Comparison of ENCODE assay signal across 26 mouse cellular contexts in genomic region chr9:32097123-32097522, GRCm38 (mm10). TPM values are rescaled to one million over a fixed set of nuclear protein-coding genes. Genes with fewer than 3 reads are reported as not detected.
DNase-seq lines count a peak whose midpoint lies in the region; ATAC-seq and TF ChIP-seq lines count a peak whose summit lies in the region.
"Had no signal": no experiment of that assay in that cellular context is flagged by ENCODE, and none has a peak within 500 bp of the region (broad histone marks: within the 10 kb centered on the region; RNA-seq: fewer than 3 reads in every experiment).

No protein-coding gene starts in this region.

- H3K36me3 ChIP-seq in heart, embryonic 10.5 days, result no peaks in the 10 kb centered on the region
- H3K36me3 ChIP-seq in heart, adult 2 months (ENCODE audit: control insufficient read depth, insufficient read depth, low read length), result no peaks in the 10 kb centered on the region
- H3K36me3 ChIP-seq in heart, embryonic 16.5 days (ENCODE audit: control insufficient read depth, insufficient read depth), result no peaks in the 10 kb centered on the region
- H3K36me3 ChIP-seq in midbrain, embryonic 11.5 days (ENCODE audit: control insufficient read depth, insufficient read depth, low read length), result no peaks in the 10 kb centered on the region
- no peaks in the 10 kb centered on the region for H3K36me3 ChIP-seq in midbrain, embryonic 13.5 days
- H3K36me3 ChIP-seq: embryonic facial prominence, embryonic 12.5 days; forebrain, embryonic 10.5 days; hindbrain, embryonic 13.5 days; limb, embryonic 13.5 days had no signal

- no peaks in the 10 kb centered on the region for H3K9me3 ChIP-seq in heart, embryonic 10.5 days
- H3K9me3 ChIP-seq in heart, embryonic 16.5 days (replicated peaks; ENCODE audit: control insufficient read depth, low read length), result no peaks in the 10 kb centered on the region
- no peaks in the 10 kb centered on the region for H3K9me3 ChIP-seq in midbrain, embryonic 11.5 days (ENCODE audit: control insufficient read depth, low read length)
- no peaks in the 10 kb centered on the region for H3K9me3 ChIP-seq in midbrain, embryonic 13.5 days
- H3K9me3 ChIP-seq: embryonic facial prominence, embryonic 12.5 days; forebrain, embryonic 10.5 days; hindbrain, embryonic 13.5 days; limb, embryonic 13.5 days; megakaryocyte, embryonic 14.5 days had no signal

- no peak overlapping the region for H3K4me2 ChIP-seq in heart, embryonic 16.5 days (ENCODE audit: low read depth, low read length)
- H3K4me2 ChIP-seq in midbrain, embryonic 11.5 days, result no peak overlapping the region
- no peak overlapping the region for H3K4me2 ChIP-seq in midbrain, embryonic 13.5 days (replicated peaks)
- H3K4me2 ChIP-seq: embryonic facial prominence, embryonic 12.5 days; hindbrain, embryonic 13.5 days; limb, embryonic 13.5 days; liver, embryonic 11.5 days had no signal

- 59% methylated on average over 4 of the region's 4 CpGs for WGBS in heart, embryonic 10.5 days
- 51% methylated on average over 4 of the region's 4 CpGs for WGBS in heart, adult 2 months
- WGBS in heart, embryonic 16.5 days, result 45% methylated on average over 4 of the region's 4 CpGs
- WGBS in midbrain, embryonic 11.5 days, result 60% methylated on average over 4 of the region's 4 CpGs
- WGBS in midbrain, embryonic 13.5 days, result 63% methylated on average over 4 of the region's 4 CpGs

- 0 out of 2 replicates have a peak, but pooled peaks cover 3% of the 10 kb centered on the region for H3K79me2 ChIP-seq in heart, adult 2 months (replicated peaks; ENCODE audit: control insufficient read depth, insufficient read depth, low read length)

- no peak for ATAC-seq in heart, embryonic 16.5 days (replicated peaks; ENCODE audit: extremely low read depth, insufficient read depth, low FRiP score)
- no peak for ATAC-seq in midbrain, embryonic 11.5 days (ENCODE audit: low FRiP score)
- ATAC-seq in midbrain, embryonic 13.5 days, result no peak
- ATAC-seq: forebrain, embryonic 16.5 days; intestine, embryonic 16.5 days; lung, postnatal 0 days had no signal

- H3K9ac ChIP-seq in heart, adult 2 months (ENCODE audit: low read depth, low read length), result no peak overlapping the region
- H3K9ac ChIP-seq in heart, embryonic 16.5 days (ENCODE audit: low read length), result peak overlapping the region; percentile 41; the same call in 1 of the 2 replicates
- no peak overlapping the region for H3K9ac ChIP-seq in midbrain, embryonic 11.5 days (ENCODE audit: low read length)
- H3K9ac ChIP-seq in midbrain, embryonic 13.5 days (replicated peaks), result no peak overlapping the region
- H3K9ac ChIP-seq: embryonic facial prominence, embryonic 12.5 days; hindbrain, embryonic 13.5 days; limb, embryonic 13.5 days had no signal

- H3K4me3 ChIP-seq in heart, embryonic 10.5 days, result no peak overlapping the region
- no peak overlapping the region for H3K4me3 ChIP-seq in heart, adult 2 months
- no peak overlapping the region for H3K4me3 ChIP-seq in heart, embryonic 16.5 days (ENCODE audit: low read length)
- no peak overlapping the region for H3K4me3 ChIP-seq in midbrain, embryonic 11.5 days (ENCODE audit: low read depth, low read length)
- no peak overlapping the region for H3K4me3 ChIP-seq in midbrain, embryonic 13.5 days (replicated peaks)
- H3K4me3 ChIP-seq: embryonic facial prominence, embryonic 12.5 days; forebrain, embryonic 10.5 days; hindbrain, embryonic 13.5 days; limb, embryonic 13.5 days; megakaryocyte, embryonic 14.5 days had no signal

- no peak for DNase-seq in heart, embryonic 10.5 days (ENCODE audit: low spot score)
- no peak for DNase-seq in heart, adult 2 months
- DNase-seq in heart, adult 18-20 months, result no peak
- peak; percentile 66 for DNase-seq in midbrain, embryonic 11.5 days (ENCODE audit: low spot score, missing footprints)
- no peak for DNase-seq in cerebellum, postnatal 4 days (ENCODE audit: low spot score in 2 of 2)
- DNase-seq: adrenal gland, postnatal 10 days; cerebellum, adult 8-10 months; cerebellum, postnatal 25 days; gastrocnemius, postnatal 10 days; heart, postnatal 14 days; kidney, postnatal 4 days; lung, adult 18-20 months; lung, postnatal 4 days; midbrain, embryonic 14.5 days had no signal

- H3K27me3 ChIP-seq in heart, embryonic 10.5 days (ENCODE audit: insufficient read depth, poor library complexity, severe bottlenecking), result no peaks in the 10 kb centered on the region
- no peaks in the 10 kb centered on the region for H3K27me3 ChIP-seq in heart, adult 2 months (ENCODE audit: control insufficient read depth, insufficient read depth, low read length)
- H3K27me3 ChIP-seq in heart, embryonic 16.5 days (ENCODE audit: control insufficient read depth, insufficient read depth, low read length), result no peaks in the 10 kb centered on the region
- H3K27me3 ChIP-seq in midbrain, embryonic 11.5 days (ENCODE audit: control insufficient read depth, insufficient read depth, low read length), result no peaks in the 10 kb centered on the region
- H3K27me3 ChIP-seq in midbrain, embryonic 13.5 days, result no peaks in the 10 kb centered on the region
- H3K27me3 ChIP-seq: embryonic facial prominence, embryonic 12.5 days; hindbrain, embryonic 13.5 days; limb, embryonic 13.5 days; megakaryocyte, embryonic 14.5 days; Patski had no signal

- TF ChIP-seq POLR2A in heart, adult 2 months (IDR thresholded peaks at IDR 0.05; ENCODE audit: insufficient read depth, low read depth, low read length), result no peak

- peaks cover 51% of the 10 kb centered on the region for H3K4me1 ChIP-seq in heart, embryonic 10.5 days
- H3K4me1 ChIP-seq in heart, adult 2 months (ENCODE audit: control insufficient read depth, insufficient read depth, low read length), result peaks cover 10% of the 10 kb centered on the region
- peaks cover 39% of the 10 kb centered on the region for H3K4me1 ChIP-seq in heart, embryonic 16.5 days (ENCODE audit: control insufficient read depth, insufficient read depth, low read length)
- H3K4me1 ChIP-seq in midbrain, embryonic 11.5 days (ENCODE audit: control insufficient read depth, insufficient read depth, low read length), result no peaks in the 10 kb centered on the region
- H3K4me1 ChIP-seq in midbrain, embryonic 13.5 days (replicated peaks), result peaks cover 30% of the 10 kb centered on the region

- H3K27ac ChIP-seq in heart, embryonic 10.5 days, result peak overlapping the region; percentile 22; the same call in 1 of the 2 replicates
- no peak overlapping the region for H3K27ac ChIP-seq in heart, adult 2 months
- no peak overlapping the region for H3K27ac ChIP-seq in heart, embryonic 16.5 days (ENCODE audit: low read length)
- H3K27ac ChIP-seq in midbrain, embryonic 11.5 days (ENCODE audit: low read depth, low read length), result no peak overlapping the region
- no peak overlapping the region for H3K27ac ChIP-seq in midbrain, embryonic 13.5 days
- H3K27ac ChIP-seq: embryonic facial prominence, embryonic 12.5 days; forebrain, embryonic 10.5 days; hindbrain, embryonic 13.5 days; limb, embryonic 13.5 days had no signal

- no peak for TF ChIP-seq EP300 in heart, adult 2 months (IDR thresholded peaks at IDR 0.05; ENCODE audit: insufficient read depth, low read depth, low read length)

- intact Hi-C loops in heart, adult 2 months (cut with DNase I), result no loop called here

- no peak for TF ChIP-seq CTCF in heart, adult 2 months (IDR thresholded peaks at IDR 0.05)

RNA-seq across cellular contexts. Expression of gene Arhgap32, which starts 18.8 kb away (rescaled TPM):
- 2.8 and 4.3 TPM in 2 replicates for polyA plus RNA-seq in heart, embryonic 10.5 days (2016; fragmentation: Nextera tagmentation; extraction: Ambion mirVana)
- 10 to 100 TPM; 18.0 to 20.8 TPM for total RNA-seq in heart, adult 2 months (2021)
- 3.2 and 4.1 TPM in 2 replicates for polyA plus RNA-seq in heart, adult 2 months (2012; rRNA removed)
- polyA plus RNA-seq in heart, embryonic 16.5 days (2015; fragmentation: Nextera tagmentation; extraction: Ambion mirVana), result 2.3 and 2.8 TPM in 2 replicates
- 10 to 100 TPM; 15.6 to 20.0 TPM for total RNA-seq in heart, adult 18-20 months (2021)
- 6.9 and 7.2 TPM in 2 replicates for polyA plus RNA-seq in midbrain, embryonic 11.5 days (2014; fragmentation: Nextera tagmentation; extraction: Ambion mirVana)
- 8.7 and 10.8 TPM in 2 replicates for polyA plus RNA-seq in midbrain, embryonic 13.5 days (2015; fragmentation: Nextera tagmentation; extraction: Ambion mirVana)
